Mouse (Mus musculus): ENCODE results near the gene Bola2.

DNA sequence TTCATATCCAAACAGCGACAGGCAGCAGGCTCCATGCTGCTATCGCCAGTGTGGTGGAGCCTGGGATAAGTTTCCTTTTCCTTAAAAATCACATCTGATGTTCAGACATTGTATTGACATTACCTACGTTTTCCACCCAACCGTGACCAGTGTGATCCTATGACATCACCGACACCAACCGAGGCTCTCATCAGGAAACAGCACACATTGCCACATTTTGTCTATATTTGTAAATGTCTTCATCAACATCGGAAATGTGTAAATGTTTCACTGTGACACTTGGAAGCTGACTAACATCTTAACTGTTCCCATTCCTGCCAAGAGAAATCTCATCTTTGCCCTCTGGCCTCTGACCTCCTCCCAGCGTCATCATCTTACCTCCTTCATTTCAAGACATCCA is 40.9 kb downstream of the Bola2 start:
- TF ChIP-seq CTCF (conservative IDR thresholded peaks at IDR 0.05; ENCODE audit: insufficient read depth, insufficient read length, low read depth, low read length) (no peak), POLR2A (IDR thresholded peaks at IDR 0.05; ENCODE audit: low read depth, low read length) (no peak)

Measured in kidney, adult 2 months (tissue).